Mouse (Mus musculus): ENCODE results near the gene BC067074. TPM values are rescaled to one million over a fixed set of nuclear protein-coding genes. Genes with fewer than 3 reads are reported as not detected.

BC067074 gene
- polyA plus RNA-seq, 1 experiment, result 0.17 TPM

DNA sequence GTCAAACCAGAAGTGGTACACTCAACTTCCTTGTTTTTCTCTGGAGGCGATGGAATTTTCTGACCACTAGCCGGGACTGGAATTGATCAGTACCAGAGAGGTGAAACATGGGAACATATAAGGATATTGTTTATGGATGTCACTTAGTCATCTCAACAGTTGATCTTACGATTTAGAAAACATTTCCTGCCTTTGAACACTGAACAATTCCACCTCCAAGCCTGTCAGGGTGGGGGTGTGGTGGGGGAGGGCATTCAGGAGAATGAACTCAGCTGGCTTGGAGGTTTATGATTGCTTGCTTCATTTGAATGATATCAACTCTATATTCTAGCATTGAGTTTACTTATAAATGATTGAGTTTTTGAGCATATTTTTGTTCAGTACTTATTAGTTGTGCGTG lies 13.6 kb downstream of the BC067074 start:
- DNase-seq (ENCODE audit: low read depth, low spot score), result no peak
- 87% methylated on average over 4 of the region's 4 CpGs for WGBS

DNA sequence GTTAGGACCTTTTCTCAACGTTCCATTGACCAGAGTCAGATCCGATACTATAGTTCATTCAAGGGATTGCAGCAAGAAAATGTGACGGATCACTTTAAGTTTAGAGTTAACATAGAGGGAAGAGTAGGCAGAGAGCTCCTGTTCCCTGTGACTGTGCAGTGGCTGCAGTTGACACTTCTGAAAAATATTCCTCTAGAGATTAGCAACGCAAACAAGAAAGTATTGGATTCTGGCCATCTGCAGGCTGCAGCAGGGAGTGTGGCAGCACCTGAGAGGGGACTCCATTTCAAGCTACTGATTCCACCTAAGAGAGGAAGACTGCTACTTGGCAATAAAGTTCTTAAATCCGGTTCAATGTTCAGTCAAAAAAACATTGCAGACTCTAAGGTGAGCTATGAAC lies 26.6 kb downstream of the BC067074 start:
- 86% methylated on average over 5 of the region's 5 CpGs for WGBS
- no peak for DNase-seq (ENCODE audit: low read depth, low spot score)

DNA sequence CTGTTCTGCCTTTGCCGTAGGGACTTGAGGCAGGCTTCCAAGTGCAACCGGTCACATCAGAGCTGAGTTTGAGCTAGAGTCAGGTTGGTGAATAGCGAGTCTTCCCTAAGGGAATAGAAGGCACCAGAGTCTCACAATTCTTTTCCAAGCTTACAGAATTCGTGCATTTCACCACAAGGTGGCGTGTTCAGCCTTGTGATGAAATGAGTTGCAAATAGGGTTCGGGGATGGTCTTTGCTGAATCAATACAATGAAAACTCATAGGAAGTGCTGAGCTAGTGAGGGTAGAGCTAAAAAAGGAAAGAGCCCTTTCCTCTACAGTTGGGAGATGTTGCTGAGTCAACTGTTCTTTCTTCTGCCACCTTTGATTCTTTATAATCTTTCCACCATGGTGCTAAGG lies 29.0 kb downstream of the BC067074 start:
- WGBS, result 19% methylated on average over 6 of the region's 6 CpGs
- peak; percentile 24 for DNase-seq (ENCODE audit: low read depth, low spot score)

DNA sequence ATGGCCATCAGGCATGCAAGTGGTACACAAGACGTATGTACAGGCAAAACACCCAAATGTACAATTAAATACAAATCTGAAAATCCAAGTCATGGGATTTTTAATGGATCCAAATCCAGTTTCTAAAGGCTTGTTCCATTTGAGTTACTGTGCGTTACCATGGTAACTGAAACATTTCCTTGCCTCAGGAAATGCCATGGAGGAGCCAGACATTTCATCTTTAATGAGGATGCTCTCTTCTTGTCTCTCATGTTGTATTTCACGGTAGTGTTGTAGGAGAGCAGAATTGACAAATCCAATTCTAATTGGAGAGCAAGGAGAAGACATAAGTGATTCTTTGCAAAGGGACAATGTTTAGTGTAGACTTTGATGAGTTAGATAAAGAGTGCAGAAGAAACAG lies 31.3 kb downstream of the BC067074 start:
- 84% methylated on average over 3 of the region's 3 CpGs for WGBS
- DNase-seq (ENCODE audit: low read depth, low spot score), result no peak

DNA sequence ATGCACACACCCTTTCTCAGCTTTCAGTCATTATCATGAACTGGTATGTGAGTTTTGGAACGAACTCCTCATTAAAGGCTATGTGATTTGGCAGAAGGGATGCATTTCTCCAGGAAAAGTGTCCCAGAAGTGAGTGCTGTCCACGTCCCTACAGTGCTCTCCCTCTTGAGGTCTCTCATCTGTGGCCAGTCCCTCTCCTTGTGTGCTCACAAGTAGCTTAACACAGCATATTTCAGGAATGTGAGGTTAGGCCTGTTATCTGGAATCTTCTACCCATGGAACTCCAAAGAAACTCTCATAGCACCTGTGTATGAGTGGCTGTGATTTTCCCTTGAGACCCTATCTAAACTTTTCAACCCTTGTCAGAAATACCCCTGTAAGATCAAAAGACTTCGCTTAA lies 32.7 kb downstream of the BC067074 start:
- DNase-seq (ENCODE audit: low read depth, low spot score), result no peak
- WGBS, result 64% methylated on average over 3 of the region's 3 CpGs

DNA sequence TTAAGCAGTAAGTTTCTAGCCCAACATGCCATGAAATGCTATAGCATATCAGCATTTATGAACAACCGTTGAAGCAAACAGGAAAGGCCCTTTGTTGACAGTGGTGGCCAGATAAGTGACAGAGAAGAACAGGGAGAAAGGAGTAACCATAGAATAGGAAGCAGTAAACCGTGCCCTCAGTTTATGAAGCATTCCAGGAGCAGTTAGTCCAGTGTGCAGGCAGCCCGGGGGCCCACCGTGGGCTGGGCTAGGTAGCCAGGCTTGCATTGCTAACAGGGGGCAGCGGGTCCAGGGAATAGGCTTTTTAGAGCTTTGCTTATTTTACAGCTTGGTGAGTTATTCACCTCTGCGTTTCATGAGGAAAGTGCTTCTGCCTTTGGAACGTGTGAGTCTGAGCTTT lies 39.3 kb downstream of the BC067074 start:
- DNase-seq (ENCODE audit: low read depth, low spot score), result no peak
- WGBS, result 20% methylated on average over 7 of the region's 7 CpGs

DNA sequence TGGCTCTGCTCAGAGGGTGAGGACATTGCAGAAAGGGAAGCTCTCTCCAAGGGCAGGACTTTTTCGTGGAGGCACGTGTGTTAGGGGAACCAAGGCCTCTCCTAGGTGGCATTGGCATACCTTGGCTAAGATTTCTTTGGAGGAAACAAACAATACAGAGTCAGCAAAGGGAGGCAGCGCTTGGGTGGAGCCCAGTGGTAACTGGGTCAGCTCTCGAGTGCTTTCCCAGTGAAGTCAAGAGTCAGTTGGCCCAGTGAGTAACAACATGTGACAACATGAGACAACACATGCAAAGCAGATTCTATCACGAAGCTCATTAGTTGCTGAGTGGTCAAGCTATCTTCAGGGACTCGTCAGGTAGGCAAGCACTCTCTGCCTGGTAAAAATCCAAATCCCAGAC lies 40.4 kb downstream of the BC067074 start:
- 68% methylated on average over 6 of the region's 6 CpGs for WGBS

DNA sequence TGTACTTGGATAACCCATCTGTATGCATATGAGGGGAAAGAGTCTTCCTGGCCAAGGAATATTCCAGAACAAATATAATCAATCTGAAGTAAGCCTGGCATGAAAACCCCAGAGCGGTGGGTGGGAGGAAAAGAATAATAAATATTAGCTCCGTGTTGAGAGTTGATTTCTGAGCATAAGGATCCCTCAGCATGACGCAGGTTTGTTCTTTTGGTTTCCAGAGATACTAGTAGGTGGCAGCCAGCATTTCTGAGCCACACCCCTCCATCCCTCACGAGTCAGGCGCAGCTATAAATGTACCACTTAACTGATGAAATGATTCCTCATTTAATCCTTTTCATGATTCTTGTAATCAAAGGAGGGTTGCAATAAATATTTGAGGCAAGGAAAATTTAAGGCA lies 41.0 kb downstream of the BC067074 start:
- no peak for DNase-seq (ENCODE audit: low read depth, low spot score)
- whole genome bisulfite sequencing, result 71% methylated on average over 5 of the region's 5 CpGs

More for the DNA sequence above, 40.4 kb downstream of the BC067074 start:
- no peak for DNase-seq (ENCODE audit: low read depth, low spot score)

DNA sequence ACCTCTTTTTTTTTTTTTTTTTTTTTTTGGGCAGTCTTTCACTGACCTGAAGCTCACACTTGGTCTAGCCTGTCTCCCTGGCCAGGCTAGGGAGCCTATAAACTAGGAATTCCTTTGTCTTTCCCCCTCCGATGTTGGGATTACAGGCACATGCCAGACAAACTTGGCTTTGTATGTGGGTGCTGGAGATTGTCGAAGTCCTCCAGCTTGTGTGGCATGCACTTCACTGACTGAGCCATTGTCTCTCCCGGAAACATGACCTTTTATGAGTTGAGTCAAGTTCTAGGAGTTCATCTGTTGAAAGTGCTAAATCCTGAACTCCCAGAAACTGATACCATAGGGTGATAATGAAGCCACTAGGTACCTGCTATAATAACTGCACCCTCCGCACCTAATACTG lies 41.8 kb downstream of the BC067074 start:
- 67% methylated on average over 4 of the region's 4 CpGs for WGBS
- DNase-seq (ENCODE audit: low read depth, low spot score), result no peak

DNA sequence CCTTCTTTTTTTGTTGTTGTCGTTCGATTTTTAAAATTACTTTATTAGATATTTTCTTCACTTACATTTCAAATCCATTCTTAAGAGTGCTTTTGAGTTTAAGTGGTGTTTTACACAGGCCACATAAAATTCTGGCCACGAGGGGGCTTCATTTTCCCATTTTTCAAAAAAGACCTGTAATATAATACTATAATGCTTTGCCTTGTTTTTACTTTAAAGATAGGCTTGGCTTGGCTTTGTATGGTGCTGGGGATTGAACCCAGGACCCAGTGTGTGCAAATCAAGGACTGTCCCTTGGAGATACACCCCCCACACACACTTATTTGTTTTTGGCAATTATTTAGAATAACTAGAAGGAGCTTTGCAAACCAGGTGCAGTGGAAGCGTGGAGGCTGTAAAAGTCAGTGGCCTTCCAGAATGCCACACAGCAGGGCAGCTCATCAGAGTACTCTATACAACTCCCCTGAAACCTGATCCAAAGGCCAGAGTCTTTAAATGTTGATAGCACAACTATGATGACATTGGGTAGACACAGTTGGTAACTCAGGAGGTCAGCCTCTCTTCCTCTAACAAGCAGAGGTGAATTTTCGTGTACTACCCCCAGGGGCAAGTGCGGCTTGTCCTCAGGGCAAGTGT lies 44.4 kb downstream of the BC067074 start:
- WGBS, result 63% methylated on average over 6 of the region's 6 CpGs
- no peak for DNase-seq (ENCODE audit: low read depth, low spot score)

DNA sequence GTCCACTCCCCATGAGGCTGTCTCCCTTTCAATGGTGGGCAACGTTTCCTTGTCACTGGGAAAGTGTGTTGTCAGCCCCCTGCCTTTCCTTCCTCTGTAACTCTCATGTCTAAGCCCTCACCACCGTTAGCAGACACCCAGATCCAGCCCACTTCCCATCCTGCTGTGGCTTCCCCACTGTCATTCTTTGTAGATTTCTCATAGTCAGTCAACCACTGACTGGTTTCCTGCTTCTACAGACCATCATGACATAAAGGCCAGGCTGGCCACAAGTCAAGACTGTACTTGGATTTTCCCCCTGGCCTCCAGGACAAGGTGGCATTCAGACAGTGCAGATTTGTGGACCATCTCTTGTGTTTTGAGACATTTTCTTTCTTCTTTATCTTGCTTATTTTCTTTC lies 47.7 kb downstream of the BC067074 start:
- 65% methylated on average over 2 of the region's 2 CpGs for WGBS

DNA sequence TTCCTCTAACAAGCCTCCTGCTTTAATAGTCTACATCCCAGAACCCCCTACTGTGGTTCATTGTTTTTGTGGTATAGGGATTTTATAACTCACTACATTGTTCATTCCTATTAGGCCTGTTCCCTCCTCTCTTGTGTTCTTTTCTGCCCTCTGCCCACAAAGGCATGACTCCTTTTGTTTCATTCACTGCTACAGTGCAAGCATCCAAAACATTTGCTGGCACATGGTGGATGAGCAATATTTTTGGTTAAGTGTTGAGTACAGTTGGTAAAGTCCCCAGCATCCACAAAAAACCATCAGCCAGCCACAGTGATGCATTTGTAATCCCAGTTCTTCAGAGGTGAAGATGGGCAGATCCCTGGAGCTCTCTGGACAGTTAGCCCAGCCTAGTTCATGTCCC lies 48.2 kb downstream of the BC067074 start:
- DNase-seq (ENCODE audit: low read depth, low spot score), result no peak

More for the DNA sequence above, 47.7 kb downstream of the BC067074 start:
- DNase-seq (ENCODE audit: low read depth, low spot score), result no peak

DNA sequence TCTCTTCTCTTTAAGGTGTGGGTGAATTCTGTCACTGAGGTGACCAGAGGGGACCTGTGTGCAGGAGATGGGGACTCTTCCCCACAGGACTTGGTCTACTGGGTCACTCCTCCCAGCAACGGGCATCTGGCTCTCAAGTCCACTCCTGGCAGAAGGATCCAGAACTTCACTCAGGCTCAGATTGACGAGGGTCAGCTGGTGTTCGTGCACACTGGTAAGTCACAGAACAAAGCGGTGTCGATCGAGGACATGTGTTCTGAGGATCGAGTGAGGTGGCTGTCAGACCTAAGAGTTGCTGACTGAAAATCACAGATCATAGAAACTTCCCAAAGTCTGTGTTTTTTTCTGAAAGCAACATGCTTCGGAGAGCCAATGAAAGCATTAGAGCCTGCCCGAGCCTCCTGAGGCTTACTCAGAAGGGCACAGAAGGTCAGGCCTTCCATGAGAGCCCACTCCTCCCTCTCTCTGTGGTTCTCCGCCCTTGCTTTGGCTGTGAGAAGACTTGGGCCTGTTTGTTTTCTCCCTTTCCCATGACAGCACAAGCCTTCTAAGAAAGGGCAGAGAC lies 49.5 kb downstream of the BC067074 start:
- no peak for DNase-seq (ENCODE audit: low read depth, low spot score)
- WGBS, result 80% methylated on average over 10 of the region's 10 CpGs

DNA sequence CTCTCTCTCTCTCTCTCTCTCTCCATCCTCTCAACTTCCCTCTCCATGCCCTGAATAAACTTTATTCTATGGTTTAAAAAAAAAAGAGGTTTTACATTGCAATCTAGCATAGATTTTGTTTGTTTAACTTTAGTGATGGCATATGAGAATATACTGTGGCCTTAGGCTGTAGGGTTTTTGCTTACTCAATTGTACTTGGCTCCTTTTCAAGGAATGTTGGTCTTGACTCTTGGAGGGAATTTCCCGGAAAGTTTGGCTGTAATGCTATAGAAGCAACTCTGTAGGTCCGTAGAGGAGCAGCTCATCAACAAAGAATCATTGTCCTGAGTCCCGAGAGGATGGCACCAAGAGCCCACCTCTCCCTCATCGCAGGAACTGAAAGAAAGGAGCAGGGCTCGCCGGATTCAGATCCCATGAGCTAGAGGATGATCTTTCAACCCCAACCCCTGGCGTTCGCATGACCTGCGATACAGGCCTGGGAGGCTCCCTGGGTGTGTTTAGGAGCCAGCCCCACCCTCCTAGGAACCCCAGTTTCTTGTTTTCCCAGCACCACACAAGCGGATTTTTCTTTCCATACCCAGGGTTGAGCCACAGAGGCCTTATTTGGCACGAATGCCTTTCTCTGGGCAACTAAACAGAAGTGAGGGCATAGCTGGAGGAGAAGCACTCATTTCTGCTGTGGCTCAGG lies 57.9 kb downstream of the BC067074 start:
- WGBS, result 36% methylated on average over 11 of the region's 11 CpGs
- no peak for DNase-seq (ENCODE audit: low read depth, low spot score)

DNA sequence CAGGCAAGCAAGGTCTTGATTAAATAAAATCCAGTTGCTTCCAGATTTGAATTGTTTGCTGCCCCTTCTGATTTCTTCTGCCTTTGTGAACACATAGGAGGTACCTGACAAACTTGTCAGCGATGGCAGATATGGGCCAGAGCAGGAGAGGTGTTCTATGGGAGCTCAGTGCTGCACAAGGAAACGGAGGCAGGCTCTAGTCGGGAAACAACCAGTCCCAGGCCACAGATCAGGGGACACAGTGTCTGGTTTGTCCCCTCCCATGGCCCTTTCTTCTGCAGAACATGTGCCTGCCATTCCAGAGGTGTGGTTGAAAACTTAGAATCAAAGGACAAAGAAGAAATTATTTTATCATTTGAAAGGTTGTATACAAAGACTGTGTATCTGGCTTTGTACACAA lies 60.6 kb downstream of the BC067074 start:
- 68% methylated on average over 3 of the region's 3 CpGs for WGBS
- DNase-seq (ENCODE audit: low read depth, low spot score), result no peak

DNA sequence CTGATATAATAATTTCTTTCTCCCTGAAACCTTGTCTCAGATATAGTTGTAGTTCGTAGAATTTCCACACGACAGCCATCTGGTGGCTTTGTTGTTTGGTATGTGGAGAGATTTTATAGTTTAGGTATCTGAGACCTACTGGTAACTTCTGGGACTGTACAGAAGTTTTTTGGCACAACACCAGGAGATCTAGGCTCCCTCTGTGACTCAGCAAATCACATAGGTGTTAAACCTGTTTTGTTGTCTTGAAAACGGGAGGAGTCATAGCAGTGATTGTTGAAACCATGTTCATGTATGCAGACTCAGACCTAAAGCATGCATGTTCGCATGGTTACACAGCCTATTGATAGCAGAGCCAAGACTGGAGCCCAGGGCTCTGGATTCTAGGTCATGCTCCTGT lies 61.0 kb downstream of the BC067074 start:
- WGBS, result 51% methylated on average over 4 of the region's 4 CpGs
- no peak for DNase-seq (ENCODE audit: low read depth, low spot score)

DNA sequence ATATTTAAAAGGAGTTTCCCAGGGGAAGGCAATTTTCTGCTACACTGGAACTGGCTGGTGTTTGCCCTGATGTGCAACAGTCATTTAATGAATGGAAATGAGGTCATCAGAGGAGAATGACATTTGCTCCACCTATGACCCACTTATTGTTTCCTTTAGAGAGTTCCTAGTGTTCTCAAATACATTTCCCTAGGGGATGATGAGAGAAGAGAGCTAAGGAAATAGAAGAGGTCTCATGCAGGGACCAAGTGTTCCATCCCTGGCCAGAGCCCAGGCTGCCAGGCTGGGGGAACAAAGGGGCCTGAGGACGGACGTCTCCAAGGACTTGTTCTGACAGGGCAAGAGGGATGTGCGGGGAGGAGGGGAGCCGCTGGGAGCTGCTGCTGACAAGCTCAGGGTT lies 62.1 kb downstream of the BC067074 start:
- WGBS, result 79% methylated on average over 4 of the region's 4 CpGs
- DNase-seq (ENCODE audit: low read depth, low spot score), result no peak

DNA sequence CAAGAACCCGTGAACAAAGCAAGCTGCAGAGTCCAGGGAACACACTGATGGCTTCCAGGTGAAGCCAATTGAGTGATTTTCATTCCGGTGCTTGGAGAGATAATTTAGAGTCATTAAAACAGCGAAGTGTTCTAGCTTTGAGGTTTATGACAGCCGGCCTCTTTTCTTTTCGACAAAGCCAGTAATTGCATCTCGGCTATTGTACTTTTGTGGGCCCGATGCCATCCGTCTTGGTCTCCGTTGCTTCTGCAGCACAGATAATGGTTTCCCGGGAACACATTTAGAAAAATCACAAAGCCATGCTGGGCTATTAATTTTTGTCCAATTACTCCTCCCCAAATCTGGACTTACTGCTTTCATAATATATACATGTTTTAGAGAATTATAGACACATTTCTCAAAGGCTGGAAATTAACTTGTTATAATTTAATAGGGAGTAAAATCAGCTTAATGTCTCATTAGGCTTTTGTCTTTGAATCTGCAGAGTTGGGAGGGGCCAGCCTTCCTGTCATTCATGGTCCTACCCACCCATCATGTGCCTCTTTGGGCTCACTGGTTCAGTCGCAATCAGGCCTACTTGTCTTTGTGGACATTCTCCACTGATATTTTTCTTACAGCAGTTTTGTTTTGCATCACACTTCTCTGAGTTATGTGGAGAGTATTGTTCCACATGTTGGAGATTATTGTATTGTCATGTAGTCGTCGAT lies 64.6 kb downstream of the BC067074 start:
- 73% methylated on average over 13 of the region's 13 CpGs for WGBS
- no peak for DNase-seq (ENCODE audit: low read depth, low spot score)

DNA sequence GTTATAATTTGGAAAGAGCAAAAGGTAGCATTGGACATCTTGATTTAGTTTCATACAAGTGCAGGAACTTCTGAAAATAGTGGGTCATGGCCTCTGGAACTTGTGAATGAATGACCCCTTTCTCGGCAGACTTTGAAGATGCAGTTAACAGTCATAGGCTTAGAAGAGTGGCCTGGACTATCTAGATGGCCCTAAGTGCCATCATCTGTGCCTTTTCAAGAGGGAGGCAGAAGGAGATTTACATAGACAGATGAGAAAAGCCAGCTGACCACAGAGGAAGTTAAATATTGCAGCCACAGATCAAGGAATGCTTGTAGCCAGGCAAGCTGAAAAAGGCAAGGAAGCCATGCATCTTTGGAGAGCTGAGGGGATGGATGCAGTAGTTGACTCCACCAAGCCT lies 66.7 kb downstream of the BC067074 start:
- no peak for DNase-seq (ENCODE audit: low read depth, low spot score)
- WGBS, result 76% methylated on average over 1 of the region's 1 CpGs

DNA sequence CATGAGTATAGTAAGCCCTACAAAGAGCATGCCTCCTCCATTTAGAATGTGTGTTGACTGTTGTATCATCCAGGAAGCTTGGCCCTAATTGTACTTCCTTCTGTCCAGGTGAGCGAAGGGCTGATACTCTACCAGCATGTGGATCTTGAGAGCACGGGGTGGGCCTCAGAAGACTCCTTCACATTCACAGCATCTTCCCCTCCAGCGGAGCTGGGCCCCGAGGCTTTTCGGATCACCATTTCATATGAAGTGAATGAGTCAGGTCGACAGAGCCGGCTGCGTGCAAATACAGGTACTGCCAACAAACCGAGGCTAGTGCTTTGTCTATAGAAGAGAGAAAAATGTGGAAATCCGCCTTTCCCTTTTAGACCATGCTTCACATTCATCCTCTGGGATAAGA lies 73.0 kb downstream of the BC067074 start:
- 91% methylated on average over 10 of the region's 10 CpGs for WGBS
- DNase-seq (ENCODE audit: low read depth, low spot score), result no peak

All from large intestine, adult 2 months (tissue).